ENCODE assay signal across 8 mouse cellular contexts in the genomic region with DNA sequence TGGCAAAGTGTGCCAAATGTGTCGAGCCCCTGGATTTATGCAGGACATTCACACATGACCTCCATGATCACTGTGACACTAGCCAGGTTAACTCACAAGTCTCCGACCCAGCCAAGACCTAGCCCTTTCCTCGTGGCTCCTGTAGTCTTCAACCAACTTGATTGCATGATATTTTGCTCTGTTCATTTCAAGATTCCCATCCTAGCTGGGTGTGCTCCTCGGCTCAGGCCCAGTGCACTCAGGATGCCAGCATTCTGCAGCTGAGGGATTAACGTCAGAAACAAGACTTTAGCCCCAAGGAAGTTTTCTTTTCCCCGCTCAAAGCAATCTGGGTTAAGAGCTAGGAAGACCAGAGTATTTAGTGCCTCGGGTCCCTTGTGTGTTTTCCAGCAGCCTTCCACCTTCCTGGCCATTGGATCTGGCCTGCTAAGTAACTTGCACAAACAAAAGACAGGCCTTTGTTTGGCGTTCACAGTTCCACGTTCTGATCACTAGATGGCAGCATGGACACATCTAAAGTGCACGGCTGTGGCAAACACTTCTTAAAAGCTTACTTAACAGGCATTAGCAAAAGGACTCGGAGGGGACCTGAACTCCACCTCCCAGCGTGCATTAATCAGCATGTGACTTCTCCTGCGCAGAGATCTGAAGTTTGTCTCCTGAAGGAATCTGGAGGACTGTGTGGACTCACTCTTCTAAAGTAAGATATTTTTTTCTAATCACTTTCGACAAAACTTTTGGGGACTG. TPM values are rescaled to one million over a fixed set of nuclear protein-coding genes. Genes with fewer than 3 reads are reported as not detected.
DNase-seq lines count a peak whose midpoint lies in the region; ATAC-seq lines count a peak whose summit lies in the region.

A gene (plus strand): TSS at position 553 of the 747 bp plus-strand sequence.

- H3K4me2 ChIP-seq in embryonic facial prominence, embryonic 11.5 days (ENCODE audit: low read depth, low read length) = no peak within 1 kb of the TSS
- peak within 1 kb of the TSS; percentile 20; the same call in 1 of the 2 replicates for H3K4me2 ChIP-seq in midbrain, embryonic 13.5 days (replicated peaks)

- no peak within 1 kb of the TSS for H3K4me3 ChIP-seq in embryonic facial prominence, embryonic 11.5 days (ENCODE audit: low read depth, low read length)
- H3K4me3 ChIP-seq in midbrain, embryonic 13.5 days (replicated peaks) = no peak within 1 kb of the TSS

- no peak within 1 kb of the TSS for H3K27ac ChIP-seq in embryonic facial prominence, embryonic 11.5 days (replicated peaks; ENCODE audit: low read depth, low read length)
- H3K27ac ChIP-seq in midbrain, embryonic 13.5 days = peak within 1 kb of the TSS; percentile 58; the same call in 1 of the 2 replicates

- no peaks in the 10 kb centered on the region for H3K9me3 ChIP-seq in embryonic facial prominence, embryonic 11.5 days (replicated peaks; ENCODE audit: control insufficient read depth, low read length)
- 0 out of 2 replicates have a peak, but pooled peaks cover 3% of the 10 kb centered on the region for H3K9me3 ChIP-seq in midbrain, embryonic 13.5 days

- 21% methylated on average over 14 of the region's 14 CpGs for WGBS in embryonic facial prominence, embryonic 11.5 days
- WGBS in midbrain, embryonic 13.5 days = 25% methylated on average over 14 of the region's 14 CpGs

- peak; percentile 79; the same call in 1 of the 2 replicates for ATAC-seq in embryonic facial prominence, embryonic 11.5 days (replicated peaks; ENCODE audit: insufficient number of reproducible peaks, low FRiP score, low TSS enrichment, low read depth)
- ATAC-seq in midbrain, embryonic 13.5 days = peak; percentile 88

- H3K4me1 ChIP-seq in embryonic facial prominence, embryonic 11.5 days (ENCODE audit: control insufficient read depth, insufficient read depth, low read length) = no peaks in the 10 kb centered on the region
- peaks cover 3% of the 10 kb centered on the region; the same call in 1 of the 2 replicates for H3K4me1 ChIP-seq in midbrain, embryonic 13.5 days (replicated peaks)

- peak; percentile 50 to 70 for DNase-seq in urinary bladder, adult 18-20 months (ENCODE audit: low spot score in 2 of 2)
- no peak for DNase-seq in urinary bladder, postnatal 10 days (ENCODE audit: low spot score)
- DNase-seq in embryonic facial prominence, embryonic 11.5 days (ENCODE audit: low spot score) = peak; percentile 96
- DNase-seq in heart, adult 11 months = peak; percentile 97
- peak; percentile 90 for DNase-seq in kidney, adult 11 months
- DNase-seq in left cerebral cortex, postnatal 4 days = peak; percentile 70
- peak; percentile 28 to 55 for DNase-seq in spleen, adult 18-20 months

- H3K36me3 ChIP-seq in embryonic facial prominence, embryonic 11.5 days (replicated peaks; ENCODE audit: control insufficient read depth, insufficient read depth, low read depth, low read length) = no peaks in the 10 kb centered on the region
- H3K36me3 ChIP-seq in midbrain, embryonic 13.5 days = no peaks in the 10 kb centered on the region

- H3K27me3 ChIP-seq in embryonic facial prominence, embryonic 11.5 days (ENCODE audit: control insufficient read depth, insufficient read depth, low read length) = no peaks in the 10 kb centered on the region
- no peaks in the 10 kb centered on the region for H3K27me3 ChIP-seq in midbrain, embryonic 13.5 days

- intact Hi-C loops in left cerebral cortex, postnatal 4 days (cut with DNase I) = no loop called here

- H3K9ac ChIP-seq in embryonic facial prominence, embryonic 11.5 days (replicated peaks; ENCODE audit: low read length) = peak within 1 kb of the TSS; percentile 59
- peak within 1 kb of the TSS; percentile 39; the same call in 1 of the 2 replicates for H3K9ac ChIP-seq in midbrain, embryonic 13.5 days (replicated peaks)

RNA-seq across cellular contexts. Expression of the gene that starts here (rescaled TPM):
- 14.7 and 16.8 TPM in 2 replicates for polyA plus RNA-seq in embryonic facial prominence, embryonic 11.5 days (2014; fragmentation: Nextera tagmentation; extraction: Ambion mirVana)
- 1 to 10 TPM; 1.6 to 2.2 TPM for total RNA-seq in left cerebral cortex, postnatal 4 days (2021)
- polyA plus RNA-seq in midbrain, embryonic 13.5 days (2015; fragmentation: Nextera tagmentation; extraction: Ambion mirVana) = 4.3 TPM in 2 replicates
